Mouse (Mus musculus): ENCODE results near the gene Lipk. TPM values are rescaled to one million over a fixed set of nuclear protein-coding genes. Genes with fewer than 3 reads are reported as not detected.
A peak's percentile ranks its signal among the peaks of the same experiment; 100 is the strongest.

Lipk gene
- polyA plus RNA-seq, 1 experiment, result not detected

- TF ChIP-seq MAX (IDR thresholded peaks at IDR 0.05) (no peak), CEBPB (IDR thresholded peaks at IDR 0.05; ENCODE audit: low read depth) (no peak), FOSL1 (IDR thresholded peaks at IDR 0.05; ENCODE audit: insufficient read depth, low read length, poor library complexity, severe bottlenecking) (no peak), USF1 (IDR thresholded peaks at IDR 0.05; ENCODE audit: low read depth) (no peak), MYOG (IDR thresholded peaks at IDR 0.05; ENCODE audit: control insufficient read depth, extremely low read depth, insufficient read length) (no peak), MYOD1 (IDR thresholded peaks at IDR 0.05; ENCODE audit: control insufficient read depth, insufficient read length, low read depth) (no peak), CTCF (IDR thresholded peaks at IDR 0.05; ENCODE audit: control insufficient read depth, insufficient read depth, insufficient read length) (no peak)
- no peaks in the 10 kb centered on the region for H3K79me2 ChIP-seq (ENCODE audit: control insufficient read depth, insufficient read depth)
- no peak overlapping the region for H3ac ChIP-seq (ENCODE audit: control insufficient read depth, insufficient read length, low read depth)
These were observed 56.0 kb downstream of the Lipk start for GRCm38 (mm10) chr19:34064059-34064458.

GRCm38 (mm10) chr19:34066779-34067472 lies 58.8 kb downstream of the Lipk start, which contains the start of gene Lipn:
TSS of gene Lipn (plus strand) at chr19:34067358.
- no peaks in the 10 kb centered on the region for H3K79me2 ChIP-seq (ENCODE audit: control insufficient read depth, insufficient read depth)
- H3K36me3 ChIP-seq (ENCODE audit: control insufficient read depth, insufficient read depth), result no peaks in the 10 kb centered on the region
- no peak within 1 kb of the TSS for H3K4me3 ChIP-seq (ENCODE audit: insufficient read depth, poor library complexity, severe bottlenecking)
- H3ac ChIP-seq (ENCODE audit: control insufficient read depth, insufficient read length, low read depth), result no peak within 1 kb of the TSS
- H3K27me3 ChIP-seq (ENCODE audit: control insufficient read depth, insufficient read depth, insufficient read length), result no peaks in the 10 kb centered on the region
- TF ChIP-seq MYOD1 (IDR thresholded peaks at IDR 0.05; ENCODE audit: control insufficient read depth, insufficient read length, low read depth) (no peak), CEBPB (IDR thresholded peaks at IDR 0.05; ENCODE audit: low read depth) (peak; percentile 76), USF1 (IDR thresholded peaks at IDR 0.05; ENCODE audit: low read depth) (peak; percentile 90)
- H3K79me3 ChIP-seq (ENCODE audit: low read depth), result no peaks in the 10 kb centered on the region

More at GRCm38 (mm10) chr19:34064059-34064458, 56.0 kb downstream of the Lipk start:
- H3K79me3 ChIP-seq (ENCODE audit: low read depth), result no peaks in the 10 kb centered on the region
- no peaks in the 10 kb centered on the region for H3K36me3 ChIP-seq (ENCODE audit: control insufficient read depth, insufficient read depth)
- no peaks in the 10 kb centered on the region for H3K27me3 ChIP-seq (ENCODE audit: control insufficient read depth, insufficient read depth, insufficient read length)
- no peak overlapping the region for H3K4me3 ChIP-seq (ENCODE audit: insufficient read depth, poor library complexity, severe bottlenecking)

- Histone ChIP-seq H3K4me3 (ENCODE audit: insufficient read depth, poor library complexity, severe bottlenecking) (no peak overlapping the region), H3K79me2 (ENCODE audit: control insufficient read depth, insufficient read depth) (no peaks in the 10 kb centered on the region), H3K36me3 (ENCODE audit: control insufficient read depth, insufficient read depth) (no peaks in the 10 kb centered on the region), H3K79me3 (ENCODE audit: low read depth) (no peaks in the 10 kb centered on the region), H3ac (ENCODE audit: control insufficient read depth, insufficient read length, low read depth) (no peak overlapping the region), H3K27me3 (ENCODE audit: control insufficient read depth, insufficient read depth, insufficient read length) (no peaks in the 10 kb centered on the region)
- no peak for TF ChIP-seq USF1 (IDR thresholded peaks at IDR 0.05; ENCODE audit: low read depth)
- no peak for TF ChIP-seq FOSL1 (IDR thresholded peaks at IDR 0.05; ENCODE audit: insufficient read depth, low read length, poor library complexity, severe bottlenecking)
- no peak for TF ChIP-seq CEBPB (IDR thresholded peaks at IDR 0.05; ENCODE audit: low read depth)
- TF ChIP-seq MYOG (IDR thresholded peaks at IDR 0.05; ENCODE audit: control insufficient read depth, extremely low read depth, insufficient read length), result no peak
- TF ChIP-seq MAX (IDR thresholded peaks at IDR 0.05), result no peak
- TF ChIP-seq CTCF (IDR thresholded peaks at IDR 0.05; ENCODE audit: control insufficient read depth, insufficient read depth, insufficient read length), result no peak
- no peak for TF ChIP-seq MYOD1 (IDR thresholded peaks at IDR 0.05; ENCODE audit: control insufficient read depth, insufficient read length, low read depth)
These were observed 66.1 kb downstream of the Lipk start for GRCm38 (mm10) chr19:34074239-34074638.

GRCm38 (mm10) chr19:34078130-34078529 lies 70.0 kb downstream of the Lipk start:
- TF ChIP-seq CTCF (IDR thresholded peaks at IDR 0.05; ENCODE audit: control insufficient read depth, insufficient read depth, insufficient read length), result no peak
- no peak for TF ChIP-seq MYOG (IDR thresholded peaks at IDR 0.05; ENCODE audit: control insufficient read depth, extremely low read depth, insufficient read length)
- no peak for TF ChIP-seq MAX (IDR thresholded peaks at IDR 0.05)
- TF ChIP-seq CEBPB (IDR thresholded peaks at IDR 0.05; ENCODE audit: low read depth), result no peak
- no peak for TF ChIP-seq USF1 (IDR thresholded peaks at IDR 0.05; ENCODE audit: low read depth)
- Histone ChIP-seq H3K36me3 (ENCODE audit: control insufficient read depth, insufficient read depth) (no peaks in the 10 kb centered on the region), H3K27me3 (ENCODE audit: control insufficient read depth, insufficient read depth, insufficient read length) (no peaks in the 10 kb centered on the region), H3K79me2 (ENCODE audit: control insufficient read depth, insufficient read depth) (no peaks in the 10 kb centered on the region), H3K79me3 (ENCODE audit: low read depth) (no peaks in the 10 kb centered on the region), H3ac (ENCODE audit: control insufficient read depth, insufficient read length, low read depth) (no peak overlapping the region), H3K4me3 (ENCODE audit: insufficient read depth, poor library complexity, severe bottlenecking) (no peak overlapping the region)

- H3K36me3 ChIP-seq (ENCODE audit: control insufficient read depth, insufficient read depth), result no peaks in the 10 kb centered on the region
- no peaks in the 10 kb centered on the region for H3K79me2 ChIP-seq (ENCODE audit: control insufficient read depth, insufficient read depth)
- H3K4me3 ChIP-seq (ENCODE audit: insufficient read depth, poor library complexity, severe bottlenecking), result no peak overlapping the region
- no peaks in the 10 kb centered on the region for H3K79me3 ChIP-seq (ENCODE audit: low read depth)
- no peak overlapping the region for H3ac ChIP-seq (ENCODE audit: control insufficient read depth, insufficient read length, low read depth)
- H3K27me3 ChIP-seq (ENCODE audit: control insufficient read depth, insufficient read depth, insufficient read length), result no peaks in the 10 kb centered on the region
- TF ChIP-seq USF1 (IDR thresholded peaks at IDR 0.05; ENCODE audit: low read depth) (no peak), CTCF (IDR thresholded peaks at IDR 0.05; ENCODE audit: control insufficient read depth, insufficient read depth, insufficient read length) (no peak), MYOD1 (IDR thresholded peaks at IDR 0.05; ENCODE audit: control insufficient read depth, insufficient read length, low read depth) (no peak), CEBPB (IDR thresholded peaks at IDR 0.05; ENCODE audit: low read depth) (no peak), MAX (IDR thresholded peaks at IDR 0.05) (no peak), FOSL1 (IDR thresholded peaks at IDR 0.05; ENCODE audit: insufficient read depth, low read length, poor library complexity, severe bottlenecking) (no peak), MYOG (IDR thresholded peaks at IDR 0.05; ENCODE audit: control insufficient read depth, extremely low read depth, insufficient read length) (no peak)
These were observed 81.1 kb downstream of the Lipk start for GRCm38 (mm10) chr19:34089011-34089680.

Data from C2C12 (cell line).